Mouse (Mus musculus) mesoderm, embryonic 11.5 days (tissue): Measurements from ENCODE around the gene Mmp15.

ENCODE experiments used
- DNase-seq: peaks from one replicate; pipeline ENCODE4 v3.0.0-alpha.2; 2012; ENCODE audit warnings: low read depth, low spot score

The Mmp15 gene

GRCm38 (mm10) chr8:95341721-95342120, 10.3 kb upstream of the Mmp15 start:
- DNase-seq = no peak

- DNase-seq = no peak
Measured at GRCm38 (mm10) chr8:95344668-95345067, 7.4 kb upstream of the Mmp15 start.

GRCm38 (mm10) chr8:95346643-95347545, 5.2 kb upstream of the Mmp15 start:
- DNase-seq = peak; percentile 81

GRCm38 (mm10) chr8:95348356-95348755, 3.7 kb upstream of the Mmp15 start:
- no peak for DNase-seq

- DNase-seq = peak; percentile 8
Measured at GRCm38 (mm10) chr8:95348811-95349630, 3.0 kb upstream of the Mmp15 start.

GRCm38 (mm10) chr8:95351461-95351860, 607 bp upstream of the Mmp15 start:
- peak; percentile 56 for DNase-seq

GRCm38 (mm10) chr8:95352871-95353866, 1.1 kb downstream of the Mmp15 start:
- peak; percentile 64 for DNase-seq

- DNase-seq = no peak
Measured at GRCm38 (mm10) chr8:95354606-95355005, 2.5 kb downstream of the Mmp15 start.

- no peak for DNase-seq
Measured at GRCm38 (mm10) chr8:95358550-95359411, 6.7 kb downstream of the Mmp15 start.

GRCm38 (mm10) chr8:95360181-95361015, 8.3 kb downstream of the Mmp15 start:
- DNase-seq = no peak

GRCm38 (mm10) chr8:95361016-95361341, 8.9 kb downstream of the Mmp15 start:
- DNase-seq = no peak

GRCm38 (mm10) chr8:95362272-95362671, 10.2 kb downstream of the Mmp15 start:
- no peak for DNase-seq

- no peak for DNase-seq
Measured at GRCm38 (mm10) chr8:95363849-95364248, 11.8 kb downstream of the Mmp15 start.

- DNase-seq = peak; percentile 30
Measured at GRCm38 (mm10) chr8:95369581-95370326, 17.7 kb downstream of the Mmp15 start.

GRCm38 (mm10) chr8:95373389-95374002, 21.4 kb downstream of the Mmp15 start:
- DNase-seq = no peak

GRCm38 (mm10) chr8:95374429-95374828, 22.4 kb downstream of the Mmp15 start:
- DNase-seq = no peak

GRCm38 (mm10) chr8:95375374-95375930, 23.4 kb downstream of the Mmp15 start:
- DNase-seq = no peak
